Mouse (Mus musculus) urinary bladder, adult 2 months (tissue): ENCODE results near the gene Edem3. TPM values are rescaled to one million over a fixed set of nuclear protein-coding genes. Genes with fewer than 3 reads are reported as not detected.
"Not testable (repeated sequence)": the region's sequence is repeated elsewhere in the genome, so short reads cannot be mapped to it uniquely, and the experiment has no call there.

Experiments
- DNase-seq: peaks from one replicate; pipeline ENCODE4 v3.0.0; 2022; ENCODE audit warnings: low spot score
- polyA plus RNA-seq: library from polyadenylated mRNA; depleted of rRNA; stranded (reverse); fragments of >200 nt; gene quantifications from 2 replicates; pipeline ENCODE4 v1.2.3, GENCODE M21; 2012

Gene Edem3
- polyA plus RNA-seq, 1 experiment = 12.3 TPM

GRCm38 (mm10) chr1:151811456-151811855 is 56.3 kb downstream of the Edem3 start:
- no peak for DNase-seq

- DNase-seq = no peak
These were observed 57.0 kb downstream of the Edem3 start for GRCm38 (mm10) chr1:151812004-151812712.

GRCm38 (mm10) chr1:151816051-151816450 is 60.9 kb downstream of the Edem3 start:
- no peak for DNase-seq

GRCm38 (mm10) chr1:151819190-151819589 is 64.0 kb downstream of the Edem3 start:
- no peak for DNase-seq

GRCm38 (mm10) chr1:151820457-151820856 is 65.3 kb downstream of the Edem3 start:
- DNase-seq = no peak

GRCm38 (mm10) chr1:151825065-151825464 is 69.9 kb downstream of the Edem3 start:
- no peak for DNase-seq

GRCm38 (mm10) chr1:151831791-151832190 is 76.6 kb downstream of the Edem3 start:
- no peak for DNase-seq

- no peak for DNase-seq
These were observed 80.1 kb downstream of the Edem3 start for GRCm38 (mm10) chr1:151835261-151835660.

GRCm38 (mm10) chr1:151840345-151840744 is 85.2 kb downstream of the Edem3 start:
- not testable (repeated sequence) for DNase-seq

- no peak for DNase-seq
These were observed 90.2 kb downstream of the Edem3 start for GRCm38 (mm10) chr1:151845252-151845832.

- no peak for DNase-seq
These were observed 91.0 kb downstream of the Edem3 start for GRCm38 (mm10) chr1:151845926-151846782.

GRCm38 (mm10) chr1:151848286-151848685 is 93.1 kb downstream of the Edem3 start:
- no peak for DNase-seq

- no peak for DNase-seq
These were observed 94.9 kb downstream of the Edem3 start for GRCm38 (mm10) chr1:151849993-151850608.

- DNase-seq = no peak
These were observed 96.1 kb downstream of the Edem3 start for GRCm38 (mm10) chr1:151851051-151851848.

- DNase-seq = no peak
These were observed 96.8 kb downstream of the Edem3 start for GRCm38 (mm10) chr1:151851976-151852375.

GRCm38 (mm10) chr1:151855561-151855960 is 100.4 kb downstream of the Edem3 start:
- no peak for DNase-seq

GRCm38 (mm10) chr1:151858474-151858873 is 103.3 kb downstream of the Edem3 start:
- no peak for DNase-seq

GRCm38 (mm10) chr1:151861334-151861995 is 106.3 kb downstream of the Edem3 start:
- no peak for DNase-seq

GRCm38 (mm10) chr1:151862109-151862508 is 106.9 kb downstream of the Edem3 start:
- no peak for DNase-seq

- no peak for DNase-seq
These were observed 108.1 kb downstream of the Edem3 start for GRCm38 (mm10) chr1:151863135-151863796.
